Mouse (Mus musculus) ES-E14 (cell line): ENCODE data around the gene Wbp2. TPM values are rescaled to one million over a fixed set of nuclear protein-coding genes. Genes with fewer than 3 reads are reported as not detected.

Experiments used
- DNase-seq: peaks from one replicate; pipeline ENCODE4 v3.0.0-alpha.2; 2013; ENCODE audit warnings: low read depth, low spot score
- H3K27ac ChIP-seq: 2 replicates; pipeline ENCODE4 v1.5.1; 2012; ENCODE audit warnings: low read depth, mild to moderate bottlenecking, low read length, moderate library complexity, mixed read lengths; ENCODE audit not compliant: poor library complexity, insufficient read depth, severe bottlenecking
- H3K36me3 ChIP-seq: 2 replicates; pipeline ENCODE4 v1.6.1; 2012; ENCODE audit warnings: mild to moderate bottlenecking, low read length, moderate library complexity, mixed read lengths; ENCODE audit not compliant: control insufficient read depth, poor library complexity, insufficient read depth, severe bottlenecking
- H3K4me1 ChIP-seq, 2 experiments: fragments of 150-350 bp in 1 of 2; sonication (generic) in 1 of 2; 2 replicates each; pipeline ENCODE4 v1.6.1; 2012; ENCODE audit warnings: low read length in 2 of 2, mild to moderate bottlenecking in 1 of 2, mixed read lengths in 1 of 2; ENCODE audit not compliant: control insufficient read depth in 2 of 2, insufficient read depth in 2 of 2, poor library complexity in 1 of 2
- H3K4me3 ChIP-seq, 2 experiments: fragments of 150-350 bp in 1 of 2; sonication (generic) in 1 of 2; 2 replicates each; pipeline ENCODE4 v1.5.1; 2012; ENCODE audit warnings: low read length in 2 of 2, low read depth in 1 of 2, mild to moderate bottlenecking in 1 of 2, mixed read lengths in 1 of 2; ENCODE audit not compliant: insufficient read depth in 1 of 2, poor library complexity in 1 of 2, severe bottlenecking in 1 of 2
- H3K9ac ChIP-seq: 2 replicates; pipeline ENCODE4 v1.6.1; 2012; ENCODE audit warnings: low read depth, mild to moderate bottlenecking, low read length, mixed read lengths; ENCODE audit not compliant: poor library complexity, insufficient read depth, severe bottlenecking
- H3K9me3 ChIP-seq: fragments of 150-350 bp; sonication (generic); 2 replicates; pipeline ENCODE4 v1.6.1; 2012; ENCODE audit warnings: low read depth, mild to moderate bottlenecking, low read length; ENCODE audit not compliant: control insufficient read depth, insufficient read depth
- CHD2 ChIP-seq: IDR thresholded peaks from 2 replicates; pipeline ENCODE4 v1.6.1; 2014; ENCODE audit warnings: mild to moderate bottlenecking, low read depth, low read length, inconsistent platforms
- HCFC1 ChIP-seq: IDR thresholded peaks from 2 replicates; pipeline ENCODE4 v1.6.1; 2012; ENCODE audit warnings: low read length, inconsistent platforms, borderline replicate concordance; ENCODE audit not compliant: insufficient read depth
- MAFK ChIP-seq: IDR thresholded peaks from 2 replicates; pipeline ENCODE4 v1.6.1; 2014; ENCODE audit warnings: mild to moderate bottlenecking, low read depth, low read length, inconsistent platforms; ENCODE audit not compliant: insufficient read depth
- ZC3H11A ChIP-seq: IDR thresholded peaks from 2 replicates; pipeline ENCODE4 v1.6.1; 2012; ENCODE audit warnings: low read depth, mild to moderate bottlenecking, inconsistent platforms, low read length, borderline replicate concordance
- ZNF384 ChIP-seq: IDR thresholded peaks from 2 replicates; pipeline ENCODE4 v1.6.1; 2012; ENCODE audit warnings: low read depth, low read length, inconsistent platforms
- in situ Hi-C, 2 experiments: fragments of 600-800 bp; cut with MboI; formaldehyde crosslinking; loops; one replicate each; pipeline ENCODE4 v1.15.1; 2025; ENCODE audit warnings: low sequenced_read_pairs in 2 of 2, inconsistent platforms in 1 of 2; ENCODE audit not compliant: unreplicated experiment in 2 of 2
- total RNA-seq: library from RNA; depleted of rRNA; stranded (reverse); fragments of 300-350 nt; gene quantifications from 2 replicates; pipeline ENCODE4 v1.2.3, GENCODE M21; 2012

The Wbp2 gene
- total RNA-seq, 1 experiment, result 20.1 TPM

- H3K4me3 ChIP-seq, result no peak overlapping the region
- DNase-seq, result no peak
- no peaks in the 10 kb centered on the region for H3K9me3 ChIP-seq
- H3K9ac ChIP-seq, result no peak overlapping the region
- no peak overlapping the region for H3K27ac ChIP-seq
- in situ Hi-C loops, result no loop called here
- TF ChIP-seq HCFC1 (no peak), CHD2 (no peak), ZC3H11A (no peak), ZNF384 (no peak)
- H3K4me1 ChIP-seq, result peaks cover 6 to 44% of the 10 kb centered on the region in 2 experiments
- peaks cover 35% of the 10 kb centered on the region for H3K36me3 ChIP-seq
Measured at GRCm38 (mm10) chr11:116079511-116079910, 7.3 kb downstream of the Wbp2 start.

- Histone ChIP-seq H3K4me1 (peaks cover 6 to 40% of the 10 kb centered on the region in 2 experiments), H3K36me3 (peaks cover 35% of the 10 kb centered on the region), H3K4me3 (peak overlapping the region in 1 of 2 experiments; percentile 75; a peak in 1 of 4 replicates), H3K27ac (peak overlapping the region; percentile 22; the same call in 1 of the 2 replicates), H3K9ac (no peak overlapping the region), H3K9me3 (no peaks in the 10 kb centered on the region)
- TF ChIP-seq MAFK (no peak), ZC3H11A (no peak), ZNF384 (no peak), HCFC1 (no peak), CHD2 (no peak)
- in situ Hi-C loops, result no loop called here
- no peak for DNase-seq
Measured at GRCm38 (mm10) chr11:116078676-116079320, 8.0 kb downstream of the Wbp2 start.

GRCm38 (mm10) chr11:116078221-116078620, 8.6 kb downstream of the Wbp2 start:
- Histone ChIP-seq H3K4me1 (peaks cover 6 to 37% of the 10 kb centered on the region in 2 experiments), H3K4me3 (peak overlapping the region; percentile 57 to 75), H3K27ac (peak overlapping the region; percentile 12), H3K9ac (peak overlapping the region; percentile 49), H3K9me3 (no peaks in the 10 kb centered on the region), H3K36me3 (peaks cover 30% of the 10 kb centered on the region)
- TF ChIP-seq HCFC1 (0 out of 2 replicates have a peak, but pooled peaks have one; percentile 25), ZC3H11A (no peak)
- DNase-seq, result peak; percentile 59
- in situ Hi-C loops, result no loop called here

- in situ Hi-C loops, result no loop called here
Measured at GRCm38 (mm10) chr11:116077446-116078204, 9.2 kb downstream of the Wbp2 start, which contains the start of gene Unc13d. Unc13d (minus strand) TSS chr11:116077961.

More at GRCm38 (mm10) chr11:116077446-116078204, 9.2 kb downstream of the Wbp2 start, which contains the start of gene Unc13d:
- peak within 1 kb of the TSS; percentile 49 for H3K9ac ChIP-seq
- H3K9me3 ChIP-seq, result no peaks in the 10 kb centered on the region
- H3K4me3 ChIP-seq, result peak within 1 kb of the TSS; percentile 57 to 75
- peaks cover 27% of the 10 kb centered on the region for H3K36me3 ChIP-seq
- TF ChIP-seq ZC3H11A (no peak), CHD2 (no peak), ZNF384 (no peak), MAFK (no peak), HCFC1 (no peak)
- H3K4me1 ChIP-seq, result peaks cover 6 to 37% of the 10 kb centered on the region in 2 experiments
- H3K27ac ChIP-seq, result peak within 1 kb of the TSS; percentile 22
- peak; percentile 48 for DNase-seq
